Mouse (Mus musculus) liver, adult 2 months (tissue): ENCODE measurements around the gene Tmem52. TPM values are rescaled to one million over a fixed set of nuclear protein-coding genes. Genes with fewer than 3 reads are reported as not detected.
A peak's percentile ranks its signal among the peaks of the same experiment; 100 is the strongest.
"Not testable (repeated sequence)": the region's sequence is repeated elsewhere in the genome, so short reads cannot be mapped to it uniquely, and the experiment has no call there.

Experiments
- DNase-seq: peaks from one replicate; pipeline ENCODE4 v3.0.0-alpha.2; 2011; ENCODE audit warnings: low read depth, low spot score; ENCODE audit errors: extremely low read depth
- H3K27ac ChIP-seq: fragments of 200-500 bp; replicated peaks from 2 replicates; pipeline ENCODE4 v1.5.1; 2012; ENCODE audit warnings: low read depth, mild to moderate bottlenecking, control low read depth, inconsistent platforms, low read length; ENCODE audit not compliant: insufficient read depth
- H3K27me3 ChIP-seq: fragments of 200-500 bp; 2 replicates; pipeline ENCODE4 v1.6.1; 2012; ENCODE audit warnings: mild to moderate bottlenecking, moderate library complexity, low read length, inconsistent platforms; ENCODE audit not compliant: control insufficient read depth, insufficient read depth
- H3K36me3 ChIP-seq: fragments of 200-500 bp; 2 replicates; pipeline ENCODE4 v1.6.1; 2012; ENCODE audit warnings: low read length, inconsistent platforms; ENCODE audit not compliant: control insufficient read depth, insufficient read depth
- H3K4me1 ChIP-seq: fragments of 200-500 bp; 2 replicates; pipeline ENCODE4 v1.6.1; 2011; ENCODE audit warnings: low read length; ENCODE audit not compliant: control insufficient read depth, insufficient read depth
- H3K4me3 ChIP-seq: fragments of 200-500 bp; 2 replicates; pipeline ENCODE4 v1.5.1; 2011; ENCODE audit warnings: low read depth, mild to moderate bottlenecking, control low read depth, low read length, moderate library complexity; ENCODE audit not compliant: insufficient read depth
- H3K79me2 ChIP-seq: fragments of 200-500 bp; 2 replicates; pipeline ENCODE4 v1.6.1; 2012; ENCODE audit warnings: inconsistent platforms, mild to moderate bottlenecking, low read length, moderate library complexity; ENCODE audit not compliant: control insufficient read depth, insufficient read depth
- H3K9ac ChIP-seq: fragments of 200-500 bp; 2 replicates; pipeline ENCODE4 v1.6.1; 2012; ENCODE audit warnings: low read depth, mild to moderate bottlenecking, control low read depth, inconsistent platforms, low read length
- CTCF ChIP-seq: fragments of 200-500 bp; IDR thresholded peaks from 2 replicates; pipeline ENCODE4 v1.5.1; 2011; ENCODE audit warnings: low read depth, low read length, control low read depth
- POLR2A ChIP-seq: fragments of 200-500 bp; IDR thresholded peaks from 2 replicates; pipeline ENCODE4 v1.6.1; 2011; ENCODE audit warnings: low read length, control low read depth; ENCODE audit not compliant: insufficient read depth; ENCODE audit errors: extremely low read depth
- WGBS: fragments of 180-500 bp; shearing (Covaris S2); methylation state at CpG from one replicate; pipeline ENCODE4 v1.1.7; 2018; 5-methylcytosine and 5-hydroxymethylcytosine counted together
- polyA plus RNA-seq: library from polyadenylated mRNA; depleted of rRNA; stranded (reverse); fragments of >200 nt; gene quantifications from 2 replicates; pipeline ENCODE4 v1.2.3, GENCODE M21; 2012; rRNA removed
- total RNA-seq: library from RNA; depleted of rRNA; stranded (reverse); fragments of >200 nt; gene quantifications from 2 replicates; pipeline ENCODE4 v1.2.3, GENCODE M21; 2014; rRNA removed

Tmem52 gene
- total RNA-seq (not detected in 2 replicates), polyA plus RNA-seq (not detected in 2 replicates)

- WGBS: 12% methylated on average over 21 of the region's 21 CpGs
- DNase-seq: no peak
- no peak for TF ChIP-seq CTCF
- Histone ChIP-seq H3K36me3 (no peaks in the 10 kb centered on the region), H3K4me3 (peak within 1 kb of the TSS; percentile 66), H3K79me2 (no peaks in the 10 kb centered on the region), H3K27ac (no peak within 1 kb of the TSS), H3K27me3 (peaks cover 3% of the 10 kb centered on the region; the same call in 1 of the 2 replicates), H3K4me1 (0 out of 2 replicates have a peak, but pooled peaks cover 3% of the 10 kb centered on the region), H3K9ac (peak within 1 kb of the TSS; percentile 71)
Measured at GRCm38 (mm10) chr4:155468952-155469351, at the start of gene Tmem52. Gene Tmem52 (plus strand): TSS chr4:155469114.

- TF ChIP-seq CTCF: no peak
- TF ChIP-seq POLR2A: no peak
- Histone ChIP-seq H3K79me2 (no peaks in the 10 kb centered on the region), H3K4me3 (no peak overlapping the region), H3K9ac (no peak overlapping the region), H3K27me3 (no peaks in the 10 kb centered on the region), H3K36me3 (no peaks in the 10 kb centered on the region), H3K27ac (no peak overlapping the region), H3K4me1 (no peaks in the 10 kb centered on the region)
- no peak for DNase-seq
- WGBS: 86% methylated on average over 3 of the region's 3 CpGs
Measured at GRCm38 (mm10) chr4:155420137-155420536, 48.8 kb upstream of the Tmem52 start.

GRCm38 (mm10) chr4:155421412-155422370, 47.2 kb upstream of the Tmem52 start:
- not testable (repeated sequence) for H3K79me2 ChIP-seq, H3K36me3 ChIP-seq, H3K4me3 ChIP-seq, H3K27me3 ChIP-seq, H3K9ac ChIP-seq, H3K4me1 ChIP-seq
- 0 out of 2 replicates have a peak overlapping the region, but pooled peaks have one; percentile 7 for H3K27ac ChIP-seq
- peak; percentile 7 for DNase-seq
- WGBS: 73% methylated on average over 23 of the region's 30 CpGs

- H3K36me3 ChIP-seq: no peaks in the 10 kb centered on the region
- H3K79me2 ChIP-seq: no peaks in the 10 kb centered on the region
- H3K27ac ChIP-seq: no peak overlapping the region
- no peak overlapping the region for H3K9ac ChIP-seq
- DNase-seq: no peak
- no peaks in the 10 kb centered on the region for H3K27me3 ChIP-seq
- no peak overlapping the region for H3K4me3 ChIP-seq
- H3K4me1 ChIP-seq: no peaks in the 10 kb centered on the region
- 83% methylated on average over 5 of the region's 5 CpGs for WGBS
- TF ChIP-seq POLR2A: no peak
- no peak for TF ChIP-seq CTCF
Measured at GRCm38 (mm10) chr4:155423988-155424387, 44.9 kb upstream of the Tmem52 start.

- no peaks in the 10 kb centered on the region for H3K4me1 ChIP-seq
- no peaks in the 10 kb centered on the region for H3K27me3 ChIP-seq
- no peak overlapping the region for H3K9ac ChIP-seq
- H3K27ac ChIP-seq: no peak overlapping the region
- H3K36me3 ChIP-seq: no peaks in the 10 kb centered on the region
- no peak overlapping the region for H3K4me3 ChIP-seq
- WGBS: 78% methylated on average over 6 of the region's 6 CpGs
- DNase-seq: no peak
- no peak for TF ChIP-seq CTCF
- no peaks in the 10 kb centered on the region for H3K79me2 ChIP-seq
Measured at GRCm38 (mm10) chr4:155426272-155426671, 42.6 kb upstream of the Tmem52 start.

GRCm38 (mm10) chr4:155428442-155428841, 40.5 kb upstream of the Tmem52 start:
- Histone ChIP-seq H3K27me3 (no peaks in the 10 kb centered on the region), H3K36me3 (no peaks in the 10 kb centered on the region), H3K27ac (no peak overlapping the region), H3K9ac (no peak overlapping the region), H3K4me3 (no peak overlapping the region), H3K4me1 (no peaks in the 10 kb centered on the region), H3K79me2 (no peaks in the 10 kb centered on the region)
- DNase-seq: no peak
- TF ChIP-seq POLR2A: no peak
- no peak for TF ChIP-seq CTCF
